Mouse (Mus musculus) olfactory bulb, adult 2 months (tissue): ENCODE measurements around the gene Snx5. TPM values are rescaled to one million over a fixed set of nuclear protein-coding genes. Genes with fewer than 3 reads are reported as not detected.

Experiments used
- H3K27ac ChIP-seq: fragments of 200-500 bp; 2 replicates; pipeline ENCODE4 v1.5.1; 2012; ENCODE audit warnings: low read depth, low read length; ENCODE audit not compliant: insufficient read depth
- H3K4me1 ChIP-seq: fragments of 200-500 bp; 2 replicates; pipeline ENCODE4 v1.6.1; 2012; ENCODE audit warnings: low read length; ENCODE audit not compliant: control insufficient read depth, insufficient read depth
- H3K4me3 ChIP-seq: fragments of 200-500 bp; 2 replicates; pipeline ENCODE4 v1.5.1; 2012; ENCODE audit warnings: mild to moderate bottlenecking, low read depth, low read length, moderate library complexity; ENCODE audit not compliant: insufficient read depth
- CTCF ChIP-seq: fragments of 200-500 bp; IDR thresholded peaks from 2 replicates; pipeline ENCODE4 v1.5.1; 2012; ENCODE audit warnings: low read depth, mild to moderate bottlenecking, low read length, moderate library complexity; ENCODE audit not compliant: insufficient read depth
- POLR2A ChIP-seq: fragments of 200-500 bp; IDR thresholded peaks from 2 replicates; pipeline ENCODE4 v1.6.1; 2012; ENCODE audit warnings: mild to moderate bottlenecking, low read depth, low read length, moderate library complexity; ENCODE audit not compliant: insufficient read depth
- WGBS: fragments of 180-500 bp; shearing (Covaris S2); methylation state at CpG from one replicate; pipeline ENCODE4 v1.1.7; 2018; 5-methylcytosine and 5-hydroxymethylcytosine counted together
- polyA plus RNA-seq: library from polyadenylated mRNA; stranded (reverse); fragments of >200 nt; gene quantifications from 2 replicates; pipeline ENCODE4 v1.2.4, GENCODE M21; 2012; ENCODE audit warnings: low replicate concordance; ENCODE audit not compliant: missing spikeins, insufficient read depth, insufficient read length

Snx5 gene
- polyA plus RNA-seq, 1 experiment = not detected

DNA sequence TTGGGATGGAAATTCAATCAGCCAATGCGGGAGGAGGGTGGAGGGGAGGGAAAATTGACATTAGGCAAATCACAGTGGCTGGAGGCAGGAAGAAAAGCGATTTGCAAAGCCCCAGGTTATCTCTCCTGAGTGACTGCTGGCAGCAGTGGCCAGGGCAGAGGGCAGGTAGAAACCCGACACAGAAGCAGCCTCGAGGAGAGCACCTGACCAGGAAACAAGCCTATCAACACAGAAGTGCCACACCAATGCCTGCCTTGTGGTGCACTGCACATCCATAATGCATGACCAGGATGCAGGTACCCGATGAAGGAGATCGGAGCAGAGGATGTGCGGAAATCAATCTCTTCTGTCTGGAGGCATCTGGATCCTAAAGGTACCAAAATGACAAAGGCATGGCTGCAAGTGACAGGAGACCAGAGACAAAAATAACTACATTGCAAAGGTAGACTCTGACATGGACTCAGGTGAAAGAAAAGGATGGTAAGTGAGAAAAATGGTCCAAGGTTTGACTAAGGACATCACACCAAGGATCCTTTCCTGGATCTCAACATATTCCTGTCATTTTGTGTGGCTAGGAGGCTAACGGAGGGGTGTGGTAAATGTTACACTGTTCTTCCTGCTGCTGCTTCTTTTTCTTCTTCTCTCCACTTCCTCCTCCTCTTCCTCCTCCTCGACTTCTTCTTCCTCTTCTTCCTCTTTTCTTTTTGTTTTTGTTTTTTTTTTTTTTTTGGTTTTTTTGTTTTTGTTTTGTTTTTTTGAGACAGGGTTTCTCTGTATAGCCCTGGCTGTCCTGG lies 33.7 kb downstream of the Snx5 start:
- no peak for TF ChIP-seq CTCF
- TF ChIP-seq POLR2A = no peak
- WGBS = 78% methylated on average over 9 of the region's 9 CpGs

DNA sequence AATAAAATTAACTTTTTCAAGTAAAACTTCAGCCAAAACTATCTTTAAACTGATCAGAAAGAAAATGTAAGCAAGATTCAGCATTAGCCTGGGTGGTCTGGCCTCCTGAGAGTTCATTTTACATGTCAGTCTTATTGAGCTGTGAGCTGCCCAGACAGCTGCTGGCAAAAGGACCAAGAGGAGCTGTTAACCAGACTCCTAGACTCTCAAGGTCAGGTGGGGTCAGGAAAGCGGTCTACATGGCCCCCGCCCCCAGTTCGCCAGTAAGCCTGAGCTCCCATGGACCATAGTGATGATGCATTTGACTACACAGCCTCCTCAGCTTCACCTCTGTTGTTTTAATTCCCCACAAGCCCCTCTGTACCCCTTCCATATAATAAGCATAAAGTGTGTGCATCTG lies 34.9 kb downstream of the Snx5 start:
- no peak overlapping the region for H3K27ac ChIP-seq
- H3K4me1 ChIP-seq = no peaks in the 10 kb centered on the region
- 93% methylated on average over 3 of the region's 3 CpGs for WGBS
- TF ChIP-seq POLR2A = no peak
- TF ChIP-seq CTCF = no peak
- H3K4me3 ChIP-seq = no peak overlapping the region

More for the DNA sequence above, 33.7 kb downstream of the Snx5 start:
- H3K4me1 ChIP-seq = no peaks in the 10 kb centered on the region
- no peak overlapping the region for H3K27ac ChIP-seq
- no peak overlapping the region for H3K4me3 ChIP-seq

DNA sequence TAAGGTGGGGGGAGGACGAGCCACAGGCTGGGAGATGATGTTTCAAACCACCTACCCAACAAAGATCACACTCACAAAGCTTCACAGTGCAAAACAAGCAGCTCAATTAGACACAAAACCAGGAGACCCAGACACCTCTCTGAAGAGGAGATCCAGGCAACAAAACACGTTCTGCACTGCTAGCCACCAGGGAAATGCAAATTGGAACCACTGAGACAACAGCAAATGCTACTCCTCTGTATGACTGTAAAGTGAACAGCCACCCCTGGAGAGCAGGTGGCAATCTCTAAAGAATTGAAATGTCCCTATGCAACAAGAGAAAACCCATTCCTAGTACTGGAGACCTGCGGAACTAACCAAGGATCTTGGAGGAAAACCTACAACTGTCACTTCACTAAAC lies 37.2 kb downstream of the Snx5 start:
- 60% methylated on average over 3 of the region's 3 CpGs for WGBS
- no peaks in the 10 kb centered on the region for H3K4me1 ChIP-seq
- no peak overlapping the region for H3K4me3 ChIP-seq
- H3K27ac ChIP-seq = no peak overlapping the region
- TF ChIP-seq CTCF = no peak
- TF ChIP-seq POLR2A = no peak

DNA sequence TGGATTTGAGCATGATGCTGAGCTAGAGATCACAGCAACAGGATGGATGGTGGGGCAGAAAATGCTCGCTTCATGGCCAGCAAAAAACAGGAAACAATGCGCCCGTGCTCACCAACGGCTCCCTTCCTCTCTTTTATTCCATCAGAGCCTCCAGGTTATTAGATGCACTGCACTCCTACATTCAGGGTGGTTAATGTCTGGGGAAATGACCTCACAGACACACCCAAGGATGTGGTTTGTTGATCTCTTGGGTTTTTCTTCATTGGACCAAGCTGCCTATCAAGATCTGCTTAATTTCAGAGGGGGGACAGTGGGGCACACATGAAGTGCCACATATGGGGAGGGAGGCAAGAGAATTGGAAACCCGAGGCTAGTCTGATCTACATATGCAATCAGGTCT lies 39.6 kb downstream of the Snx5 start:
- Histone ChIP-seq H3K27ac (no peak overlapping the region), H3K4me3 (no peak overlapping the region), H3K4me1 (no peaks in the 10 kb centered on the region)
- WGBS = 86% methylated on average over 5 of the region's 5 CpGs
- TF ChIP-seq CTCF (no peak), POLR2A (no peak)

DNA sequence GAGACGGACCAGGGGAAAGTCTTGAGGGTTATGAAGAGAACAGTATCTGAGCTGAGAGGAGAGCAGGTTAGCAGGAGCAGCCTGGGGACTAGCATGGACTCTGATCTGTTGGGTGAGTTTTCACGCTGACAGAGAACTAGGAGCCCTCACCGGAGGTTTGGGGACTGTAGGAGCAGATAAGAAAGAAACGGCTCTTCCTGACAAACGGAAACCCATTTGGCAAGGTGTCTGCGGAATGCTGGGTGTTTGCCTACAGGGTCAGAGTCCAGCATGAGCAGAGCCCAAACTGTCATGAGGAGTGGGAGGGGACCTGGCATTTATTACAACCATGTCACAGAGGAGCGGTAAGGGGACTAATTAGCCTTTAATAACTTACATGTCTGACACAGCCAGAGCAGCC lies 40.2 kb downstream of the Snx5 start:
- 74% methylated on average over 7 of the region's 7 CpGs for WGBS
- no peak overlapping the region for H3K27ac ChIP-seq
- TF ChIP-seq POLR2A (no peak), CTCF (no peak)
- H3K4me1 ChIP-seq = no peaks in the 10 kb centered on the region
- no peak overlapping the region for H3K4me3 ChIP-seq

DNA sequence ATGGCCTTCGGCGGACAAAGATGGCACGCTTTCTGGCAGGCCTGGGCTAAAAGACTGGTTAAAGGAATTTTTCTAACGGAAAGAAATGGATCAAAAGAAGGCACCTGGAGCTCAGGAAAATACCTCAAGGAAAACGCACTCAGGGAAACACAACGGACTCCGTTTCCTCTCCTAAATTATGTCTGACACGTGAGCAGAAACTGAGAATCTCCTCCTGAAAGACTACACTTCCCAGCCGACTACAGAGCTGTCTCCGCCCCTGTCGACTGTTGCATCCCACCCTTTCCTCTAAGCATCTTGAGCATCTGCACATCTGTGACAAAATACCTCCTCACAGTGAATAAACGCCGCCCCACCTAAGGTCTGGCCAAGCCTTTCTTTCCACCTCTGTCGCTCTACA lies 41.1 kb downstream of the Snx5 start:
- H3K4me1 ChIP-seq = peaks cover 1% of the 10 kb centered on the region; the same call in 1 of the 2 replicates
- TF ChIP-seq CTCF = no peak
- TF ChIP-seq POLR2A = no peak
- WGBS = 91% methylated on average over 14 of the region's 14 CpGs
- H3K27ac ChIP-seq = no peak overlapping the region
- H3K4me3 ChIP-seq = no peak overlapping the region

DNA sequence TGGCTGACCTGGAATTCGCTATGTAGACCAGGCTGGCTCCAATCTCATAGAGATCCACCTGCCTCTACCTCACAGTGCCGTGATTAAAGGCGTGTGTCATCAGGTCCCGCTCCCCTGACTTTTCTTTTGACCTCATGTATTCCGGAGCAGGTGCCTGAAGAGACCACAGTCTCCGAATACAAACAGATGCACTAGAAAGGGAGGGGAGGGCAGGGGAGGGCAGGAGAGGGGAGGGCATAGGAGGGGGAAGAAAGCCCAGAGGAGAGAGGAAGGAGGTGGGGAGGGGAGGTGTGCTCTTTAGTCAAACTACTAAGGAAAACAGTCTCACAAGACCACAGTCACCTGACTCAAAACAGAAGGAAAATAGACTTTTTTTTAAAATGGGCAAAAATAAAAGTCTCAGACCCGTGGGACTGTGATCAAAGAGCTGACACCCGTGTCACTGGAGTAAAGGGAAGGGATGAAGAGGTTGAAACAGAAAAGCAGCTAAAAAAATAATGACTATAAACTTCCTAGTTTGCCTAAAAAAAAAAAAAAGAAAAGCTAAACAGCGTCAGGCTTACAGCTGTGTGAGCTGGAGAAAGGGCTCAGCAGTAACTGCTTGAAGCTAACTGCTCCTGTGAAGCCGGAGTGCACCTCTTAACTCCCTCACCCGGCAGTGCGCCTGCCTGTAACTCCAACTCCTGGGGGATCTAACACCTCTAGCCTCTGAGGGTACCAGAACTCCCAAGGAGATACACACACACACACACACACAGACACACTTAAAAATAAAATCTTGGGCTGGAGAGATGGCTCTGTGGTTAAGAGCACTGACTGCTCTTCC lies 42.0 kb downstream of the Snx5 start:
- no peak overlapping the region for H3K4me3 ChIP-seq
- 75% methylated on average over 12 of the region's 12 CpGs for WGBS
- no peak overlapping the region for H3K27ac ChIP-seq
- H3K4me1 ChIP-seq = peaks cover 7% of the 10 kb centered on the region; the same call in 1 of the 2 replicates
- no peak for TF ChIP-seq CTCF
- no peak for TF ChIP-seq POLR2A

DNA sequence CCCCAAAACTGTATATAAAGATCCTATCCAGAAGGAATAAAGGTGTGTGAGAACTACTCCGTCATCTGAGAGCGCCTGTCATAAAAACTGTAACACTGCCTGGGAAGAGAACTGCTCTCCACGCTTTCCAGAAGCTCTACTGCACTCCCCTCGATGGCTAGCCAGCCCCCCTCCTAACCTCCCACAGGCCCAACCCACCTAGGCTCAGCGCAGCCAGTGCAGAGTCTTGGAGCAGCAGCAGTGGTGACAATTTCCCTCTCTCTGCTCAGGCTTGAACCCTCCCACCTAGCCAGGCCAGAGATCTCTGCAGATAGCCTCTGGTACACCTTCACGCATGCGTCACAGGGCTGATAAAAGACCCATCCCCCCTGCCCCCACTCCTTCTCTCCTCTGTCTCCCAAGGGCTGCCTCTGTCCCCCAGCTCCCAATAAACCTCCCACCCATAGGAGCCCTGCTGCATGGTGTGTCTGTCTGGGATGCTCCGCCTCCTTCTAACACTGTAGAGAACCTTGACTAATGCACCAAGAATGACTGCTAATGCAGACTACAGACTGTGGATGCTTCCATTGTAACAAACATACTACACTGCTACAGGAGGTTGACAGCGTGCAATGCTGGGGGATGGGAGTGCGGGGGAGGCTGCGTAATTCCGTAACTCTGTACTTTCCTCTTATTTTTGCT lies 43.7 kb downstream of the Snx5 start:
- Histone ChIP-seq H3K27ac (no peak overlapping the region), H3K4me1 (peaks cover 7% of the 10 kb centered on the region; the same call in 1 of the 2 replicates), H3K4me3 (no peak overlapping the region)
- no peak for TF ChIP-seq CTCF
- TF ChIP-seq POLR2A = no peak
- WGBS = 93% methylated on average over 12 of the region's 12 CpGs
